Mouse (Mus musculus): ENCODE measurements around the gene Edar.

- TF ChIP-seq CTCF (IDR thresholded peaks at IDR 0.05; ENCODE audit: low read depth, low read length): no peak
- no peak for TF ChIP-seq POLR2A (IDR thresholded peaks at IDR 0.05; ENCODE audit: extremely low read depth, insufficient read depth, low read length)
Measured at GRCm38 (mm10) chr10:58648787-58649186, 26.7 kb downstream of the Edar start.

All from liver, adult 2 months (tissue).